Mouse (Mus musculus) gastrocnemius, postnatal 36 days (tissue): ENCODE results near the gene Magoh. TPM values are rescaled to one million over a fixed set of nuclear protein-coding genes. Genes with fewer than 3 reads are reported as not detected.

Experiments
- total RNA-seq, 2 experiments: library from RNA; stranded (reverse); gene quantifications; 2 replicates each; pipeline ENCODE4 v1.2.3; 2021

Gene Magoh
- total RNA-seq, 2 experiments from 2014 or later, result 22.6 to 22.8 TPM

Other genes with a start within 250 kb of the Magoh start
- not detected for gene Dmrtb1, start 195.5 kb upstream of the Magoh start, total RNA-seq
- under 1 TPM; 0.12 to 0.56 TPM for gene Lrp8, start 77.5 kb upstream of the Magoh start, total RNA-seq
- gene 0610037L13Rik, start 10.1 kb downstream of the Magoh start, total RNA-seq, result 10 to 100 TPM; 34.4 to 44.4 TPM
- 10 to 100 TPM; 64.6 to 65.6 TPM for gene Cpt2, start 43.9 kb downstream of the Magoh start, total RNA-seq
- gene Slc1a7, start 88.6 kb downstream of the Magoh start, total RNA-seq, result under 1 TPM; 0.13 to 0.37 TPM
- 1 to 10 TPM; 9.2 to 9.9 TPM for gene Podn, start 216.7 kb downstream of the Magoh start, total RNA-seq